Mouse (Mus musculus) forebrain, embryonic 15.5 days (tissue): Measurements from ENCODE around the gene Pald1. TPM values are rescaled to one million over a fixed set of nuclear protein-coding genes. Genes with fewer than 3 reads are reported as not detected.
A peak's percentile ranks its signal among the peaks of the same experiment; 100 is the strongest.

Experiments used
- ATAC-seq: fragments of 200-750 bp; cut with Nextera tagmentation; replicated peaks from 2 replicates; pipeline ENCODE4 v1.8.0; 2017; ENCODE audit warnings: mild to moderate bottlenecking, moderate TSS enrichment, moderate library complexity
- H3K27ac ChIP-seq: fragments of 300-500 bp; sonication (generic); replicated peaks from 2 replicates; pipeline ENCODE4 v1.5.1; 2015; ENCODE audit warnings: mild to moderate bottlenecking, inconsistent platforms
- H3K27me3 ChIP-seq: fragments of 300-500 bp; sonication (generic); 2 replicates; pipeline ENCODE4 v1.6.1; 2015; ENCODE audit warnings: inconsistent platforms
- H3K36me3 ChIP-seq: fragments of 300-500 bp; sonication (generic); 2 replicates; pipeline ENCODE4 v1.6.1; 2015; ENCODE audit warnings: mild to moderate bottlenecking, inconsistent platforms
- H3K4me1 ChIP-seq: fragments of 300-500 bp; sonication (generic); 2 replicates; pipeline ENCODE4 v1.6.1; 2015; ENCODE audit warnings: inconsistent platforms
- H3K4me2 ChIP-seq: fragments of 300-500 bp; sonication (generic); replicated peaks from 2 replicates; pipeline ENCODE4 v1.6.1; 2015; ENCODE audit warnings: mild to moderate bottlenecking, inconsistent platforms
- H3K4me3 ChIP-seq: fragments of 300-500 bp; sonication (generic); 2 replicates; pipeline ENCODE4 v1.5.1; 2015; ENCODE audit warnings: mild to moderate bottlenecking, inconsistent platforms
- H3K9ac ChIP-seq: fragments of 300-500 bp; sonication (generic); replicated peaks from 2 replicates; pipeline ENCODE4 v1.6.1; 2015; ENCODE audit warnings: mild to moderate bottlenecking, inconsistent platforms
- H3K9me3 ChIP-seq: fragments of 300-500 bp; sonication (generic); 2 replicates; pipeline ENCODE4 v1.6.1; 2016; ENCODE audit warnings: inconsistent platforms
- WGBS: fragments of 180-500 bp; shearing (Covaris S2); methylation state at CpG from one replicate; pipeline ENCODE4 v1.1.7; 2015; ENCODE audit warnings: mixed read lengths; 5-methylcytosine and 5-hydroxymethylcytosine counted together
- polyA plus RNA-seq: library from polyadenylated mRNA; unstranded; fragments of >200 nt; fragmentation: Nextera tagmentation; extraction: Ambion mirVana; gene quantifications from 2 replicates; pipeline ENCODE4 v1.2.1, GENCODE M21; 2015

Gene Pald1
- polyA plus RNA-seq, 1 experiment from 2014 or later, result 16.5 TPM

DNA sequence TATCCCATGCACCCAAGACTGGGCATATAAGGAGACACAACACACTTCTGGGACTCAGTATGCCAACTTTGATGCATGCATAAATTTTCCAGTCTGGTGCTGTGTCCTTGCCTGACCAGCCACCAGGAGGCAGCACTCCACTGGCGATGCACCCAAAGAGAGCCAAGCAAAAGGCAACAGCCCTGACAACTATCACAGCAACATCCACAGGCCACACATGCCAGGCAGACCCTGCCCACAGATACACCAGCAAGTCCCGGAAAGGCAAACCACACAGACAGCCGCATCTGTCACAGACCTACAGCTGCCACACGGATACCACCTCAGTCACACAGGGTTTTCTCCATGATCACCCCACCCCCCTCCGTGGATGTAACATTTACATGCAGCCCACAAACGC, 41.8 kb downstream of the Pald1 start:
- no peak overlapping the region for H3K4me3 ChIP-seq
- 67% methylated on average over 6 of the region's 6 CpGs for WGBS
- H3K9me3 ChIP-seq, result no peaks in the 10 kb centered on the region
- no peak overlapping the region for H3K27ac ChIP-seq
- ATAC-seq, result peak; percentile 24; the same call in 1 of the 2 replicates
- no peak overlapping the region for H3K9ac ChIP-seq
- peaks cover 6% of the 10 kb centered on the region; the same call in 1 of the 2 replicates for H3K4me1 ChIP-seq
- no peak overlapping the region for H3K4me2 ChIP-seq
- no peaks in the 10 kb centered on the region for H3K36me3 ChIP-seq
- no peaks in the 10 kb centered on the region for H3K27me3 ChIP-seq

DNA sequence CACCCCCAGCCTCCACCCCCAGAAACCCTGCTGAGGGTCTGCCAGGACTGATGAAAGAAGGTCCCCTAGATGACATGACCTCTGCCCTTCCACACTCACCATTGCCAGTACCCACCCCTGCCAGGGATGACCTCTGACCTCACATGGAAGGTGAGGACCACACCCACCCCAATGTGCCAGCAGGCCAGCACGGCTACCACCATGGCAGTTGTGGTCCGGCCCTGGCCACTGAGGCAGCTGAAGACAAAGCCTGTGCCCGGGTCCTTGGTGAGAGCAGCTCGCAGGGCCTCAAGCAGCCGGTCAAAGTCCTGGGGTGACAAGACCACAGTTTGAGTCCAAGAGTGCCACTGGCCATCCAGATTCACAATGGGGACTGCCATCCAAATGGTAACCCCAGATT, 42.3 kb downstream of the Pald1 start:
- Histone ChIP-seq H3K27me3 (no peaks in the 10 kb centered on the region), H3K27ac (no peak overlapping the region), H3K4me2 (no peak overlapping the region), H3K36me3 (no peaks in the 10 kb centered on the region), H3K4me3 (no peak overlapping the region), H3K4me1 (peaks cover 6% of the 10 kb centered on the region; the same call in 1 of the 2 replicates), H3K9me3 (no peaks in the 10 kb centered on the region), H3K9ac (no peak overlapping the region)
- no peak for ATAC-seq
- 94% methylated on average over 5 of the region's 5 CpGs for WGBS

DNA sequence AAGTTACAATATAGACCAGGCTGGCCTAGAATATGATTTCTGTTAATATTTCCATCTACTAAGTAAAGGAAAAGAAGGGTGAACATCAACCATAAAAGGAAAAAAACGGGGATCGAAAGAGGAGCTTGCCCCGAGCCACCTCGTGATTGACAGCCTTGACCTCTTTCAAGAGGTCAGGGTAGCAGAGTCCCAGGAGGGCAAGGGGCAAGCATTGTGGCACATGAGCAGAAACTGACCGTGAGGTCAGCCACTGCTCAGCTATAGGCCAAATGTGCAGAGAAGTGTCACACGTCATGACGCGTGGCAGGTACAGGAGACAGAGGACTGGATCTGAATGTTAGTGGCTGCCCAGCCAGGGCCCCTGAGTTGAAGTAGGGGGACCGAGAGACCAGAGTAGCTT, 43.1 kb downstream of the Pald1 start:
- no peak overlapping the region for H3K4me2 ChIP-seq
- H3K9me3 ChIP-seq, result no peaks in the 10 kb centered on the region
- WGBS, result 86% methylated on average over 9 of the region's 9 CpGs
- no peaks in the 10 kb centered on the region for H3K27me3 ChIP-seq
- peaks cover 6% of the 10 kb centered on the region; the same call in 1 of the 2 replicates for H3K4me1 ChIP-seq
- no peak overlapping the region for H3K4me3 ChIP-seq
- ATAC-seq, result no peak
- no peak overlapping the region for H3K27ac ChIP-seq
- H3K9ac ChIP-seq, result no peak overlapping the region
- H3K36me3 ChIP-seq, result no peaks in the 10 kb centered on the region

DNA sequence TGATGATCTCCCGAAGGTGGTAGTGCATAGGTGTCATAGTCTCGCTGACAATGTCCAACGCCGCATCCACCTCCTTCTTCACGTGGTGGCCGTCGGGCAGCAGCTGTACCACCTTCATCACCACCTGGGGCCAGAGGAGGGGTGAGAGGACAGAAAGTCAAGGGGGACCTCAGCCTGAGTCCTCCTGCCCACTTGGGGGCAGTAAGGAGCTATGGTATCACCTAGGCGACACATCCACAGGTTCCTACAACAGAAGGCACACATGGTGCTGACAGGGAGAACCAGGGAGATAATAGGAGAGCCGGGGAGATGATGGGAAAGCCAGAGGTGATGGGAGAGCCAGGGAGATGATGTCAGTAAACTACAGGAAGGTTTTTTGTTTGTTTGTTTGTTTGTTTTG, 44.1 kb downstream of the Pald1 start:
- no peak overlapping the region for H3K4me3 ChIP-seq
- 90% methylated on average over 9 of the region's 9 CpGs for WGBS
- ATAC-seq, result no peak

DNA sequence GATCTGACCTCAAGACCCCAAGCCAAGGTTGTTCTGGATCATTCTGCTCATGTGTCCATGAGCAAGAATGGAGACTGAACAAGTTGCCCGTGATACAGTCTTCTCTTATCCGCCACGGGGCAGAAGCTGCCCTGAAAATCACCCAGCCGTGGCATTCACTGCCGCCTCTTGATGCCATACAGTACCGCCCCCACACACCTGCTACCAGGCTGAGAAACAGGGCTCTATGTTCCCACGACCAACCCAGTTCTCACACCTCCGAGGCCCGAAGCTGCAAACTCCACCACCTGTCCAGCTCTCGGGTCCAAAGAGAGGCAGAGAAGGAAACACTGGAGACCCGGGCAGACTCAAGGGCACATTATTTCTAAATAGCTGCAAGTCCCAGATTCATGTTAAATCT, 45.7 kb downstream of the Pald1 start:
- ATAC-seq, result no peak
- 94% methylated on average over 11 of the region's 11 CpGs for WGBS
- H3K27me3 ChIP-seq, result no peaks in the 10 kb centered on the region

More for the DNA sequence above, 44.1 kb downstream of the Pald1 start:
- no peaks in the 10 kb centered on the region for H3K9me3 ChIP-seq
- no peak overlapping the region for H3K9ac ChIP-seq
- no peaks in the 10 kb centered on the region for H3K27me3 ChIP-seq
- no peak overlapping the region for H3K27ac ChIP-seq
- no peaks in the 10 kb centered on the region for H3K4me1 ChIP-seq
- H3K4me2 ChIP-seq, result no peak overlapping the region
- H3K36me3 ChIP-seq, result no peaks in the 10 kb centered on the region

DNA sequence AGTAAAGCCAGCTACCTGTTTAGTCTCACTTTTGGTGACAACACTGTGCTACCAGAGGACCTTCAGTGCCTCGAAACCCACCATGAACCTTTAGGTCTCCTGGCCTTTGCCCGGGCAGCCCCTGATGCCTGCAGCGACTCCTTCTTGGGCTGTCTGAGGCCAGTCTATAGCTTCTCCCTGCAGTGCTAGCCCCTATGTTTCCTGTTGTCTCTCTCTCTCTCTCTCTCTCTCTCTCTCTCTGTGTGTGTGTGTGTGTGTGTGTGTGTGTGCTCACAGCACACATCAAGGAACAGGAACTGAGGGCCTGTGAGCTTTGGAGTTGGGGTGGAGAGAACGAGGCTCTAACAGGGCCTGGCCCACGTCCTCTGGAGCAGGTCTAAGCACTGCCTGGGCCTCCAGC, 46.7 kb downstream of the Pald1 start:
- Histone ChIP-seq H3K4me3 (no peak overlapping the region), H3K4me1 (no peaks in the 10 kb centered on the region), H3K4me2 (no peak overlapping the region), H3K9ac (no peak overlapping the region), H3K9me3 (no peaks in the 10 kb centered on the region), H3K27ac (no peak overlapping the region), H3K27me3 (no peaks in the 10 kb centered on the region), H3K36me3 (no peaks in the 10 kb centered on the region)
- ATAC-seq, result peak; percentile 15; the same call in 1 of the 2 replicates
- WGBS, result 80% methylated on average over 5 of the region's 5 CpGs

More for the DNA sequence above, 45.7 kb downstream of the Pald1 start:
- no peak overlapping the region for H3K9ac ChIP-seq
- H3K4me3 ChIP-seq, result no peak overlapping the region
- no peaks in the 10 kb centered on the region for H3K4me1 ChIP-seq
- no peak overlapping the region for H3K27ac ChIP-seq
- no peaks in the 10 kb centered on the region for H3K9me3 ChIP-seq
- no peak overlapping the region for H3K4me2 ChIP-seq
- H3K36me3 ChIP-seq, result no peaks in the 10 kb centered on the region

DNA sequence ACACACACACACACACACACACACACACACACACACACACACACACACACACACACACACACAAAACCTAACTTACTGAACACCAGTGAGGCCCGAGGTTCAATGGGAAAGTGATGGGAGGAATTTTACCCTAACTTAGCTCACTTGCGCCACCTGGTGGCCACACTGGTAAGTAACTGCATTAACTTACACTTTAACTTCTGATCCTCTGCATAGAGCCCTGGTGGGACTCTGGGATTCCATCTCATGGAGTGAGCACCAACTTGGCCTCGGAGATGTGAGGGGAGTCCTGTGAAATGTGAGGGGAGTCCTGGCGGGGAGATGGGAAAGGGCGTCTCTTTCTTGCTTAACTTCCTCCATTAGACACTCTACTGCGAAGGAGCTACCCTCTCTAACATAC, 47.2 kb downstream of the Pald1 start:
- ATAC-seq, result peak; percentile 66
- peaks cover 4% of the 10 kb centered on the region; the same call in 1 of the 2 replicates for H3K4me1 ChIP-seq
- H3K4me2 ChIP-seq, result no peak overlapping the region
- no peak overlapping the region for H3K9ac ChIP-seq
- WGBS, result 22% methylated on average over 6 of the region's 6 CpGs
- H3K27ac ChIP-seq, result no peak overlapping the region
- H3K4me3 ChIP-seq, result no peak overlapping the region
- H3K9me3 ChIP-seq, result no peaks in the 10 kb centered on the region
- H3K36me3 ChIP-seq, result no peaks in the 10 kb centered on the region
- no peaks in the 10 kb centered on the region for H3K27me3 ChIP-seq

DNA sequence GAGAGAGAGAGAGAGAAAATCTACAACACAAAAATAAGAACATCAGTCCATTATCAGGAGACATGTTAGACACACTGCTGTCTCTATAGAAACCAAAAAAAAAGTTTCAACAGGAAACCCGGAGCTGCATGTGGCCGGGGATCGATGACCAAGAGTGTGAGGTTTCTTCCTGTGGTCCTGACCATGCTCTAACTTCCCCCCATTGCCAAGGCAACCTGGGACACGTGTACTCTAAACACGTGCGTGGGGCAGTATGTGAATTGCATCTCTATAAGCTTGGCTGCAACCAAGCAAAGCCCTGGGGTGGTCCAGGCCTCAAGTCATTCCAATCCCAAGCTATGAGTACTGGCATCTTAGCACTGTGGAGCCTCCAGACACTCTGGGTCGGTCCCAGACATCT, 48.8 kb downstream of the Pald1 start:
- no peak overlapping the region for H3K4me3 ChIP-seq
- no peaks in the 10 kb centered on the region for H3K27me3 ChIP-seq
- H3K36me3 ChIP-seq, result no peaks in the 10 kb centered on the region
- peaks cover 15% of the 10 kb centered on the region; the same call in 1 of the 2 replicates for H3K4me1 ChIP-seq
- H3K9me3 ChIP-seq, result no peaks in the 10 kb centered on the region
- WGBS, result 84% methylated on average over 7 of the region's 7 CpGs
- H3K27ac ChIP-seq, result no peak overlapping the region
- H3K9ac ChIP-seq, result no peak overlapping the region
- H3K4me2 ChIP-seq, result no peak overlapping the region
- no peak for ATAC-seq

DNA sequence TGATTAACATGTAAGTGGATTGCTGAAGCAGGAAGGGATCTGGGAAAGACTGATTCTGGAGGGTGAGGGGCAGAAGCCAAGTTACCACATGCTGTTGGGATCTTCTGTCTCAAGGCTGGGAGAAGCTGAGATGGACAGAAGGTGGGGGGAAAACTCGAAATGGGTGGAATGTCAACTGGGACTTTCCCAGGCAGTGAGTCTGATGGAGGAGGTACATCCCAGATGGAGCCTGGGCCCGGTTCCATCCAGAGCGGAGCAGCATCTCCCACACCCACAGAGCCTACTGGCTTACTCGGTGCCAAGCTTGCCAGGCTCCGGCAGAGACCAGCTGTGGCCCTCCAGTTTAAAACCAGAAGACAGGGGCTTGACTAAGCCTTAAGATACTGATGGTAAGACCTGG, 52.3 kb downstream of the Pald1 start:
- no peak overlapping the region for H3K9ac ChIP-seq
- 76% methylated on average over 5 of the region's 5 CpGs for WGBS
- no peak overlapping the region for H3K4me2 ChIP-seq
- no peaks in the 10 kb centered on the region for H3K36me3 ChIP-seq
- H3K4me1 ChIP-seq, result peaks cover 18% of the 10 kb centered on the region
- peak overlapping the region; percentile 41 for H3K27ac ChIP-seq
- no peaks in the 10 kb centered on the region for H3K27me3 ChIP-seq
- H3K4me3 ChIP-seq, result no peak overlapping the region
- H3K9me3 ChIP-seq, result no peaks in the 10 kb centered on the region
- peak; percentile 88 for ATAC-seq

DNA sequence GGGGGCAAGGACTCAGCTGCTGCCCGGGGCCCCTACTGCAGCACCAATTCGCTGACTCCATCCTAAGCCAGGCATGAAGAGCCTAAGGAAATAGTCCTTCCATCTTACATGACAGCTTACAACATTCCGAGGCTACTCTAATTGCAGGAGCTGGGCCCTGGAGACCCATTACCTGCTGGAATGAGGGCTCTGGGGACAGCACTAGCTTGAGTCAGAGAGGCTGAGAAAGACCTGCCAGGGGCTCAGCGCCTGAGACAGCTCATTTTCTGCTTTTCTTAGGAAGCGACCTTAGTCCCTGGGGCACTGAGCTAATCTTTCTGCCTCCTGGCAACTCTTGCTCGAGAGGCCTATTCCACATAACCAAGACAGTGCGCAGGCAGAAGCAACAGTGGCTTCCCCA, 54.4 kb downstream of the Pald1 start:
- Histone ChIP-seq H3K9ac (no peak overlapping the region), H3K4me1 (peaks cover 18% of the 10 kb centered on the region), H3K4me3 (no peak overlapping the region), H3K36me3 (no peaks in the 10 kb centered on the region), H3K9me3 (no peaks in the 10 kb centered on the region), H3K4me2 (no peak overlapping the region), H3K27me3 (no peaks in the 10 kb centered on the region), H3K27ac (no peak overlapping the region)
- ATAC-seq, result no peak
- WGBS, result 59% methylated on average over 7 of the region's 7 CpGs

DNA sequence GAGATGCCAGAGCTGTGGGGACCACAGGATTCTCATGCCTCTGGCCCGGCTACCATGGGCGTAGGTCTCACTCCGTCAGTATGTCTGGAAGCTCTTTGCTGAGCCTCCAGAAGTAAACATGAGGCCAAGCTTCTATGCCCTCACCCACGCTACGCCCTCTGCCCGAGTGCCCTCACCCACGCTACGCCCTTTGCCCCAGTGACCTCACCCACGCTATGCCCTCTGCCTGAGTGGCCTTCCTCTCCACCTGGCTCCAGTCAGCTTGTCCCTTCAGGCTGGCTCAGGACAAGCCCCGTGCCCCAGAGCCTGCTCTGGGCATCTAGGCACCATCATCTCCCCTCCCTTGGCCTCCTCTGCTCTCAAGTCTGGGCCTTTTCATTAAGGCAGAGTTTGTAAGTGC, 55.8 kb downstream of the Pald1 start:
- H3K9ac ChIP-seq, result no peak overlapping the region
- ATAC-seq, result no peak
- no peaks in the 10 kb centered on the region for H3K27me3 ChIP-seq
- peaks cover 18% of the 10 kb centered on the region for H3K4me1 ChIP-seq
- no peaks in the 10 kb centered on the region for H3K9me3 ChIP-seq
- WGBS, result 87% methylated on average over 10 of the region's 10 CpGs
- H3K4me2 ChIP-seq, result no peak overlapping the region
- H3K36me3 ChIP-seq, result no peaks in the 10 kb centered on the region
- H3K27ac ChIP-seq, result no peak overlapping the region
- no peak overlapping the region for H3K4me3 ChIP-seq

DNA sequence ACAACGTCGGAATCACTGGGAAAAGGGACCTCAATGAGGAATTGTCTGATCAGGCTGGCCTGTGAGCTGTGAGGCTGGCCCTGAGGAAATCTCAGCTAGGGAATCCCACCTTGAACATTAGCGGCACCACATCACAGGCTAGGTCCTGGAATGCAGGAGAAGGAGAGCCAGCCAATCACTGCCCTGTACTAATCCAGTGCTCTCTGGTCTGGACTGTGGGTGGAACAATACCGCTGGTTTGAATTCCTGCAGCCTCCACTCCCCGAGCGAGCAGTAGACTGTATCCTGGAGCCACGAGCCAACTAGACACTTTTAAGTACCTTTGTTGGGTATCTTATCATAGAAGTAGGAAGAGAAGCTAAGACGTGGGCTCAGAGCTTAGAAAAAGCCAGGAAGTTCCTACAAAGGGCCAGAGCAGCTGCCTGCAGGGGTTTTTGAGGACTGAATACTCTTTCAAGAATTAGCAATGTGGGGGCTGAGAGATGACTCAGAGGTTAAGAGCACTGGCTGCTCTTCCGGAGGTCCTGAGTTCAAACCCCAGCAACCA, 57.5 kb downstream of the Pald1 start:
- Histone ChIP-seq H3K4me1 (peaks cover 11% of the 10 kb centered on the region), H3K9me3 (no peaks in the 10 kb centered on the region), H3K27ac (no peak overlapping the region), H3K4me3 (no peak overlapping the region), H3K4me2 (no peak overlapping the region), H3K36me3 (no peaks in the 10 kb centered on the region), H3K27me3 (no peaks in the 10 kb centered on the region), H3K9ac (no peak overlapping the region)
- WGBS, result 29% methylated on average over 9 of the region's 9 CpGs
- no peak for ATAC-seq

DNA sequence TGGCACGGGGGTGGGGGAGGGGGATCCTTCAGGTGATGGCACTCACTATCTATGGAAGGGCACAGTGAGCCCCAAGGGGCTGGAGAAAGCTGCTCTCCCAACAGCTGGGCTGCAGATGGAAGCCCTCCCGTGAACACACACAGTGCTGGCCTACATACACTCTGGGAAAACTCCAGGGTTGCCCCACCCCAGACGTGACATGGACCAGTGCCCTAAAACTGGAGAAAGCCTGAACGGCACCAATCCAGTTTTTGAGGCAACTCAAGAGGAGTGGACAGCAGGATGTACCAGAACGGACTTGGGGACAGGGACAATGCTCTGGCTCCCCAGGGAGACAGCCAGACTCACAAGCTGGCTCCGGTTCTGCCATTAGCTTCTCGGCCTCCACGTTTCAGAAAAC, 58.6 kb downstream of the Pald1 start:
- 80% methylated on average over 8 of the region's 8 CpGs for WGBS
- Histone ChIP-seq H3K4me3 (no peak overlapping the region), H3K9ac (no peak overlapping the region), H3K27ac (no peak overlapping the region), H3K36me3 (no peaks in the 10 kb centered on the region), H3K9me3 (no peaks in the 10 kb centered on the region), H3K4me2 (no peak overlapping the region), H3K27me3 (no peaks in the 10 kb centered on the region), H3K4me1 (peaks cover 3% of the 10 kb centered on the region; the same call in 1 of the 2 replicates)
- no peak for ATAC-seq
